Mouse (Mus musculus) gonadal fat pad, adult 2 months (tissue): ENCODE measurements around the gene Pde4a. TPM values are rescaled to one million over a fixed set of nuclear protein-coding genes. Genes with fewer than 3 reads are reported as not detected.
"Not testable (repeated sequence)": the region's sequence is repeated elsewhere in the genome, so short reads cannot be mapped to it uniquely, and the experiment has no call there.

ENCODE experiments used
- DNase-seq: peaks from one replicate; pipeline ENCODE4 v3.0.0-alpha.2; 2012; ENCODE audit warnings: low read depth
- polyA plus RNA-seq: library from polyadenylated mRNA; depleted of rRNA; stranded (reverse); fragments of >200 nt; gene quantifications from 2 replicates; pipeline ENCODE4 v1.2.3, GENCODE M21; 2012; rRNA removed

Gene Pde4a
- polyA plus RNA-seq, 1 experiment, result 16.6 TPM

GRCm38 (mm10) chr9:21245113-21245487, 79.6 kb downstream of the Pde4a start:
- DNase-seq, result no peak

DNA sequence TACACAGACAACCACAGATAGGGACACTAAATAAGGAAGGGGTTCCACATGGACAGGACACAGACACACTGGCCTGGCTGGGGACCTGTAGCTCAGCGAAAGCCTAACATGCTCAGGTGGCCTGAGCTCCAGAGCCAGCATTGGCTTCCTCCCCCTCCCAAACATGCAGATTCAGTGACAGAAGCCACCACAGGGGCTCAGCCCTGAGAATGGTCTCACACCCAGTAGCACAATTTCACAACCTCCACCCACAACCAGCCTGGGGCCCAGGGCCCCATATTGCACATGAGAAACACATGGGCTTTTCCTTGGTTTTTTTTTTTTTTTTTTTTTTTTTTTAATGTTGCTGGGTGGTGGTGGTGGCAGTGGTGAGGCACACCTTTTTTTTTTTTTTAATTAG, 80.8 kb downstream of the Pde4a start:
- DNase-seq, result no peak

DNA sequence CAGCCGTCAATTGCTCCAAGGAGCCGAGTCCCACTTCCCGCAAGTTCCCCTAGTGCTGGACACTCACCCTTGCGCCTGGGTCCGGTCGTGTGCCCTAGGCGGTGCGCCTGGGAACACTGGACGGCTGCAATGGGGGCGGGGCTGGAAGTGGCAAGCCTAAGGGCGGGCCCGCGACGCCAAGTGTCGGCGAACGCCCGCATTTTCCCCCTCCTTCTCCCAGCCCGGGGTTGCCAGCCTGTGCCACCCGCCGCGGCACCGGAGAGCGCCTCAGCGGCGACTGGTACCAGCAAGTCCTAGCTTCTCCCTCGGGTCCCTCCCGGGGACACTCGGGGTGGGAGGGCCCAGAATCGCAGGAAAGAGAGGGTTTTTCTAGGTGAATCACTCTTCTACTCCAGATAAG, 82.8 kb downstream of the Pde4a start, which contains the start of gene S1pr5:
Gene S1pr5 (minus strand): TSS at position 118 of the 400 bp plus-strand sequence.
- DNase-seq, result no peak

- DNase-seq, result no peak
Observed at GRCm38 (mm10) chr9:21249629-21250508, 84.4 kb downstream of the Pde4a start.

GRCm38 (mm10) chr9:21250509-21250908, 85.0 kb downstream of the Pde4a start:
- no peak for DNase-seq

GRCm38 (mm10) chr9:21251116-21251735, 85.7 kb downstream of the Pde4a start:
- DNase-seq, result no peak

GRCm38 (mm10) chr9:21254690-21255089, 89.2 kb downstream of the Pde4a start:
- no peak for DNase-seq

- not testable (repeated sequence) for DNase-seq
Observed at GRCm38 (mm10) chr9:21256349-21256748, 90.8 kb downstream of the Pde4a start.

DNA sequence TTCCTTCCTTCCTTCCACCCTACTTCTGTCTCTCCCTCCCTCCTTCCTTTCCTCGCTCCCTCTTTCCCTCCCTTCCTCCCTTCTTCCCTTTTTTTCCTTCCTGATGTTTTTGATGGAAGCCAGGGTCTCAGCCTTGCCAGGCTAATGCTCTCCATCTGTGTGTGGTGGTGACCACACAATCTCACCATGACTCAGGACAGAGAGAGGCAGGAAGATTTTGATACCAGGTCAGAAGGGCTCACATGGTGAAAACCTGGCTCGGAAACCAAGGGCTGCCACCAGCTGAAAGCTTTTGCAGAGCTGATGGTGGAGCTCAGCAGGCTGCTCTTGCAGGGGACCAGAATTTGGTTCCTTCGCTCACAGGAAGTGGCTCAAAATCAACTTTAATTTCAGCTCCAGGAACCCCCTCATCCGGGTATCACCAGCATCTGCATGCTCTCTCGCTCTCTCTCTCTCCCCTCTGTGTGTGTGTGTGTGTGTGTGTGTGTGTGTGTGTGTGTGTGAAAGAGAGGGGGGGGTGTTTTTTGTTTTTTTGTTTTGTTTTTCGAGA, 95.1 kb downstream of the Pde4a start:
- DNase-seq, result no peak

DNA sequence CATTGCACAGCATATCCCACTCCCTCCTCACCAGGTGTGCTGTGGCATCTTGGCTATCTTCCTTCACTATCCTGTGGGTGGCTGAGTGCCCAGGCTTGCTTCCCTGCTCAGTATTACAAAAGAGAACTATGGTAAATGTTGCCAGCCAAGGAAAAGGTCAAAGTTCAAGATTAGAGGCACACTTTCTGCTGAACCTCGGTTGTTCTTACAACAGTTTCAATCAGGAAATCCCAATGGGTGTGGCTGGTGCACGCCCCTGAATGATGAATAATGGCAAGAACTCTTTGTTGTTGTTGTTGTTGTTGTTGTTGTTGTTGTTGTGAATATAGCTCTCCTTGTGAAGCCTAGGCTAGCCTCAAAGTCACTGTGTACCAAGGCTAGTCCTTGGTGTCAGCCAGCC, 96.3 kb downstream of the Pde4a start:
- no peak for DNase-seq

Other genes starting within 250 kb of the Pde4a start
- gene Dnmt1, start 205.8 kb upstream of the Pde4a start, polyA plus RNA-seq, result 16.1 TPM in 2 replicates
- 5.9 and 6.5 TPM in 2 replicates for gene S1pr2, start 188.9 kb upstream of the Pde4a start, polyA plus RNA-seq
- gene Mrpl4, start 163.0 kb upstream of the Pde4a start, polyA plus RNA-seq, result 76.1 and 83.2 TPM in 2 replicates
- 19.9 and 20.8 TPM in 2 replicates for gene Icam1, start 149.7 kb upstream of the Pde4a start, polyA plus RNA-seq
- 0.11 and 0.37 TPM in 2 replicates for gene Icam4, start 136.3 kb upstream of the Pde4a start, polyA plus RNA-seq
- gene Icam5, start 133.6 kb upstream of the Pde4a start, polyA plus RNA-seq, result 0.22 and 0.30 TPM in 2 replicates
- gene Zglp1, start 98.6 kb upstream of the Pde4a start, polyA plus RNA-seq, result not detected in 2 replicates
- 0.13 and 0.27 TPM in 2 replicates for gene Gm49373, start 92.6 kb upstream of the Pde4a start, polyA plus RNA-seq
- 46.8 and 63.4 TPM in 2 replicates for gene Fdx1l, start 92.1 kb upstream of the Pde4a start, polyA plus RNA-seq
- 0.90 and 4.4 TPM in 2 replicates for gene Gm38431, start 73.7 kb upstream of the Pde4a start, polyA plus RNA-seq
- 39.2 and 46.2 TPM in 2 replicates for gene Raver1, start 73.7 kb upstream of the Pde4a start, polyA plus RNA-seq
- 23.5 and 28.4 TPM in 2 replicates for gene Tyk2, start 34.5 kb upstream of the Pde4a start, polyA plus RNA-seq
- 49.6 and 72.2 TPM in 2 replicates for gene Cdc37, start 15.7 kb upstream of the Pde4a start, polyA plus RNA-seq
- 67.8 and 68.5 TPM in 2 replicates for gene Keap1, start 73.6 kb downstream of the Pde4a start, polyA plus RNA-seq
- 0.37 and 0.53 TPM in 2 replicates for gene S1pr5, start 82.7 kb downstream of the Pde4a start, polyA plus RNA-seq
- gene Atg4d, start 99.6 kb downstream of the Pde4a start, polyA plus RNA-seq, result 25.7 and 27.3 TPM in 2 replicates
- 19.8 and 20.5 TPM in 2 replicates for gene Kri1, start 122.3 kb downstream of the Pde4a start, polyA plus RNA-seq
- gene Cdkn2d, start 125.7 kb downstream of the Pde4a start, polyA plus RNA-seq, result 21.0 and 25.1 TPM in 2 replicates
- 92.6 and 101 TPM in 2 replicates for gene Ap1m2, start 146.6 kb downstream of the Pde4a start, polyA plus RNA-seq
- 51.7 and 61.5 TPM in 2 replicates for gene Slc44a2, start 155.0 kb downstream of the Pde4a start, polyA plus RNA-seq
- gene Ilf3, start 202.2 kb downstream of the Pde4a start, polyA plus RNA-seq, result 44.2 and 47.5 TPM in 2 replicates
- 15.1 and 19.6 TPM in 2 replicates for gene Qtrt1, start 246.1 kb downstream of the Pde4a start, polyA plus RNA-seq